Mouse (Mus musculus) heart, adult 11 months (tissue): ENCODE measurements around the gene Hoxa4.

Source experiments
- DNase-seq: peaks from one replicate; pipeline ENCODE4 v3.0.0; 2022

Hoxa4 gene

GRCm38 (mm10) chr6:52177806-52178205, 13.7 kb downstream of the Hoxa4 start:
- DNase-seq, result peak; percentile 70

DNA sequence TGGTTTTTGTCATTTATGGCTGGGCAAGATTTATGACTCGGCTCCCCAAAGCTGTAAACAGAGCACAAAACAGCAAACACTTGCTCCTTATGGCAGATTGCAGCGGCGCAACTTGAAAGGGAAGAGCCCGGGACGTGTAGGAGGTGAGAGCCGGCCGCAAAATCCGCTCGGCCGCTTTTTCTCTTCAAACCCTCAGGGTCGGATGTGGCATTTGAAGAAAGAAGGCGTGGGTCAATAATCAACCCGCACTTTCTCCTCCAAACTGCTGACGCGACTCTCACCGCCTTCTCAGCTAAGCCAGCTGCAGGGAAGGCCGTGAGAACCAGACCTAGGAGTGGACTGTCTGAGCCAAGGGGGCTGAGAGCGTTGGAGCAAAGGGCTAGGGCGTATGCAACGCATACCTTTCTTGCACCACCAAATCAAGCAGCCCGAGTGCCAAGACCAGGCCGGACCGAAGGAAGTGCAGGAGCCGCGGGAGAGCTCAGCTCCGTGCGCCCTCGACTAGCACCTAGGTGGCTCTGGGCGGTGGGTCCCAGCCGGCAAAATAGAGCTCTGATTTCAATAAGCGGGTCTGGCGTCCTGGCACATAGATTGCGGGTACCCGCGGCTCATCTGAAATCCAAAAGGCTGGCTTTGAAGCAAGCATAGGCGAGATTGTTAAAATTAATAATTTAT, 14.4 kb downstream of the Hoxa4 start, which contains the start of gene 5730596B20Rik:
Gene 5730596B20Rik, plus strand, starts transcription at position 438 of the 675 bp plus-strand sequence.
- DNase-seq, result peak; percentile 82

GRCm38 (mm10) chr6:52176391-52176790, 15.2 kb downstream of the Hoxa4 start:
- DNase-seq, result peak; percentile 79

DNA sequence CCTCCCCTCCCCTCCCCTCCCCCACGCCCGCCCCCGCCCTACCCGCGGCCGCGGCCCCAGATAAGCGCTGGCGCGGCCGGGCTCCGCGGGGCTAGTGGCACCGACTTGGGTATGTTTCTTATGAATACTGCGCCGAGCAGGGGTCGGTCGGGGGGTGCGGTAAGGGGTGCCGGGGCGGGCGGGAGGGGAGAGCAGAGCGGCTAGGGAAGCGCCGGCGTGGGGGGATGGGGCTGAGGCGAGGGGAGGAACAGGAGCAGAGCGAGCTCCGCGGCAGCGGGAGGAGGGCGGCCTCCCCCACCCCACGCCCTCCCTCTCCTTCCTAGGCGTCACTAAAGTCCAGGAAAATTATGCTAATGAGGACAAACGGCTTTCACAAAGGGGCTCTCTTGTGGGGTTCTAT, 15.7 kb downstream of the Hoxa4 start:
- DNase-seq, result peak; percentile 89

- peak; percentile 84 for DNase-seq
These were observed 16.4 kb downstream of the Hoxa4 start for GRCm38 (mm10) chr6:52174968-52175751.

DNA sequence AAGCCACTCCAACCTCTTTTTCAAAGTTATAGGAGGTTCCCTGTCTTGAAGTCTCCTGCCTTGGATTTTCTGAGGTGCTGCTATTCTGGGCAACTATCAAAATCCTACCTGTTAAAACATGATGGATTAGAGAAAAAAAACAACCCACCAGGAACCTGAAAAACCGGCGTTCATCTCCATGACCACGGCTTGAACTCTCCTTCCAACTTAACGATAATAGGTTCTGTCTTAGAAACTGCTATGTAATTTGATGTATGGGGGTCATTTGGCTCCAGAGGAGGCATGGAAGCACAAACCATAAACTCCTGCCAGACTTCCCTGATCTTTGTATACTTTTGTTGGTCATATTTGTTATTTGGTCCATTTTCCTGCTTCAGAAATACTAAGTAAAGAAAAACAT, 17.9 kb downstream of the Hoxa4 start:
- DNase-seq, result no peak

DNA sequence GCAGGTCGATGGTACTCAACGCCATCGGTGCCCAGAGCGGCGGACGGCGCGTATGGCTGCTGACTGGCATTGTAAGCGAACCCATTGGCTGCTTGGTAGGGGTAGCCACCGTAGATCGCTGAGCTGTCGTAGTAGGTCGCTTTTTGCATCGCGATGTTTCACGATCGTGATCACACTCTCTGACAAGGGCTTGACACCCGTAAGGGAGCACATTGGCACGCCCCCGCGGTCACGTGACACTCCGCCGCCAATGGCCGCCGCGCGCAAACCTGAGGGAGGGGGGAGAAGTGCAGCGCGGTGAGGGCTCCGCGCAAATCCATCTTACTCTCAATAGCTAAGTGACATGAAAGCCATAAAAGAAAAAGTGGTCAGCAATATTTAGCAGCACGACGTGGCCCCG, 19.1 kb downstream of the Hoxa4 start:
- peak; percentile 97 for DNase-seq

DNA sequence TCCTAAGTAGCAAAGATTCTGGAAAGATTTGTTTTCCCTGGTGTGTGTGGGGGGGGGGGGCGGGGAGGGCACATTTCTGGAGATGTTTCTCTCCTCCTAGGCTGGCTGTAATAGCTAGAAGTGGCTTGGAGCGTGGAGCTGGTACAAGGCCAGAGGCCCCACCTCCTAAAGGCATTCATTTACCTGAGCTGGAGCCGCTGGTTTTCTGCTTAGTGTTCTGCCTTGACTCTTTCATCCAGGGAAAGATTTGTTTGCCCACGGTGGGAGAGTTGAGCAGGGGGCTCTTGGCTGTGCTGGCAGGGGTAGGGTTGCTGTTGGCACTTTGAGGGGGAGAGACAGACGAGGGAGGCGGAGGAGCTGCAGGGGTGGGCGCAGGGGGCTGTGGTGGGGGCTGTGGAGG, 19.6 kb downstream of the Hoxa4 start:
- peak; percentile 81 for DNase-seq

GRCm38 (mm10) chr6:52171331-52171730, 20.2 kb downstream of the Hoxa4 start:
- DNase-seq, result peak; percentile 76

GRCm38 (mm10) chr6:52170898-52171223, 20.7 kb downstream of the Hoxa4 start:
- no peak for DNase-seq

DNA sequence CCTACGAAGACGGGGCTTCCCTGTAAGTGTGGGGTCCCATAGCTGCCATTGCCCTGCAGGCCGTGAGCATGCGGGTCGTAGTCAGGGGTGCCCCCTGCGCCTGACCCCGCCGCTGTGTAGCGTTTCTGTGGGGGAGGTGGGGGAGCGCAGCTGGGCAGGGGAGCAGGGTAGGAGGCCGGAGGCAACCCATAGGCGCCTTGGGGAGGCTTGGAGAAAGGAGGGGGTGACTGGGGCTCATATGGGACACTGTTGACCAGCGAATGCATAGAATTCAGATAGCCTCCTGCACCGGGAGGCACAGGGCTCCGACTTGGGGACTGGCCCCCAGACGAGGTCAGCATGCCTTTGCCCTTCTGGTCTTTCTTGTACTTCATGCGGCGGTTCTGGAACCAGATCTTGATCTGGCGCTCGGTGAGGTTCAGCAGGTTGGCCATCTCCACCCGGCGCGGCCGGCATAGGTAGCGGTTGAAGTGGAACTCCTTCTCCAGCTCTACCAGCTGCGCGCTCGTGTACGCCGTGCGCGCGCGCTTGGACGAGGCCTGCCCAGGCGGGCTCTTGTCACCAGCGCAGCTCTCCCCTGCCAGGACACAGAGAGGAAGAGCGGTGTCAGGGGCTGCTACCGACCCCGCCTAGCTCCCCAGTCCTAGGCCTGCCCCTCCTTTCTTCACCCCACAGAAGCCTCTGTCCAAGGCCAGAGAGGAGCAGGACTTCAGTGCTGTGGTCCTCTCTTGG, 21.2 kb downstream of the Hoxa4 start:
- DNase-seq, result peak; percentile 89

GRCm38 (mm10) chr6:52169499-52170165, 21.9 kb downstream of the Hoxa4 start:
- no peak for DNase-seq

- DNase-seq, result peak; percentile 73
These were observed 23.1 kb downstream of the Hoxa4 start for GRCm38 (mm10) chr6:52168191-52169055.

- peak; percentile 77 for DNase-seq
These were observed 23.8 kb downstream of the Hoxa4 start for GRCm38 (mm10) chr6:52167736-52168161.

GRCm38 (mm10) chr6:52167176-52167575, 24.4 kb downstream of the Hoxa4 start:
- DNase-seq, result no peak

DNA sequence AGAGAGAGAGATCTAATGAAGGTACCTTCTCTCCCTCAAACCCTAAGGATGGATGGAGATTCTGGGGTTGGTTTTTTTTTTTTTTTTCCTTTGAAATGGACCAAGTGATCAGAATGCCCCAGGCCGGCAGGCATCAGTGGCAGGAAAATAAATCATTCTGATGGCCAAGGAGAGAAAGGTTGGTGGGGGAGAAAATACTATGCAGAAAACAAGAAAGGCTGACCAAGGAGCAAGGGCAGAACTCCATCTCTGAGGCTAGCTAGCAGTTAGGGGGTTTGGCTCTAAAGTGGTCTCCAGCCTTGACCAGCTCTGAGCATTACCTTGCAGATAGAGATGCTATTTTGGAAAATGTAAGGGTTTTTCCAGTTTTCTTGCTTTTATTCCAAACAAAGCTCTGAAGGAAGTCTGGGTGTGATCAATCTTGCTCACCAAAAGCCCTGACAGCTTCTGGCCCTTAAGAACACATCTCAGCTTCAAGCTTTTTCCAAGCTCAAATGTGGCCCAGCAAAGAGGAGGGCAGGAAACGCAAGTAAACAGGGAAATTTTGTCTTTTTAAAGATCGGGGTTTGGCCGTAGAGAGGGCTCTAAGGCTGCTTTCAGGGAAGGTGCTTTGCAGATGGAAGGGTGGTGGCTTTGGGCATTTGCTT, 25.0 kb downstream of the Hoxa4 start:
- DNase-seq, result peak; percentile 42

- DNase-seq, result peak; percentile 86
These were observed 25.8 kb downstream of the Hoxa4 start for GRCm38 (mm10) chr6:52165441-52166370.

- peak; percentile 89 for DNase-seq
These were observed 26.7 kb downstream of the Hoxa4 start, which contains the start of gene Hoxa2 for GRCm38 (mm10) chr6:52164626-52165440. TSS of gene Hoxa2 (minus strand) at chr6:52164831.

DNA sequence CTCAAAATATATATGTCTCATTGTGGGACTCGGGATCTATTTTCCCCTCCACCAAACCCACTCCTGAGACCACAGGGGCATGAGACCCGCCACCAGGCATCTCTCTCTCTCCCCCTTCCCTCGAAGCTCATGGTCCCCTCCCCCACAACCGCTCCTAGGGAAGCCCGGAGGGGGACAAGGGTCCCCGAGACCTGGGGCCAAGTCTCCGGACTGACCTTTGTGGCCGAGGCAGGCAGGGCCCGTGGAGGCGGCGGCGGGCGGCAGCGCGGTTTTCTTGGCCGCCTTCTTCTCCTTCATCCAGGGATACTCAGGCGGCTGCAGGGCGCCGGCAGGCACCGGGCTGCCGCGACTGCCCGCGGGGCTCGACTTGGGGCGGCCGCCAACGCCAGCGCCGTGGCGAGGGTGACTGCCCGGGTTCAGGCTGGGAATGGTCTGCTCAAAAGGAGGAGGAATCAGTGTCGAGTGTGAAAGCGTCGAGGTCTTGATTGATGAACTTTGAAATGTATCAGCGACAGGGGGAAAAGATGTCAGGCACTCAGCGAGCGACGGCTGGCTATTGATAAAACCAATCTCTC, 27.4 kb downstream of the Hoxa4 start:
- peak; percentile 87 for DNase-seq
